Mouse (Mus musculus): ENCODE data around the gene Polr1c.
A peak's percentile ranks its signal among the peaks of the same experiment; 100 is the strongest.

Gene Polr1c

DNA sequence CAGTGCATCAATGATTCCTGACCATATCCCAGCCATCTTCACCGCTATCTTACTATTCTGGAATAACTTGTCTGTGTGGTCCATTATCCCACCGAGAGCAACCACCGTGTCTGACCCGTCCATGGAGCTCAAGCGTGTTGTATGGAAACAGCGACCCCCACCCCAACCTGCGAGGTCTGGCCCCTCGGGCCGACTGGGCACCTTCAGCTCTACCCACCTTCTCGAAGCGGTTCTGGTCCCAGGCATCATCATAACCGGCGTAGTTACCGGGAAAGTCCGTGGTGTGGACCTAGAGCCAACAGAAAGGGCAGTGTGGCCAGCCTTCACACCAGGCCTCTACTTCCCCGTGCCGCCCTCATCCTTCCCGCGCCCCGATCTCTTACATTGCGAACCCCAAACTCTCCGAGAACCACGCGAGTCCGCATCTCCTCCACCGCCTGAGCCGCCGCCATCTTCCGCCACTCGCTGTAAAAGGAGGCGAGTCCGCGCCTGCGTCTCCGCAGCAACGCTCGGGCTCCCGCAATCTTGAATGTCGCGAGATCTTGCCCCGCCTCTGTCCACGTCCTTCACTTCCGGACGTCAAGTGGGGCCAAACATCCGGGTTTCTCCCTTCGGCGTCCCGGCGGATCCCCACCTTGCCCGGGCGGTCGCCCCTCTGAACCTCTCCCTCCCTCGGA is at the start of gene Polr1c, which contains the start of gene Yipf3:
Gene Polr1c (minus strand): TSS at position 543 of the 677 bp plus-strand sequence.
Gene Yipf3 (plus strand): TSS at position 569 of the 677 bp plus-strand sequence.
- peak; percentile 94 to 95 for DNase-seq (ENCODE audit: low spot score in 2 of 2)

DNA sequence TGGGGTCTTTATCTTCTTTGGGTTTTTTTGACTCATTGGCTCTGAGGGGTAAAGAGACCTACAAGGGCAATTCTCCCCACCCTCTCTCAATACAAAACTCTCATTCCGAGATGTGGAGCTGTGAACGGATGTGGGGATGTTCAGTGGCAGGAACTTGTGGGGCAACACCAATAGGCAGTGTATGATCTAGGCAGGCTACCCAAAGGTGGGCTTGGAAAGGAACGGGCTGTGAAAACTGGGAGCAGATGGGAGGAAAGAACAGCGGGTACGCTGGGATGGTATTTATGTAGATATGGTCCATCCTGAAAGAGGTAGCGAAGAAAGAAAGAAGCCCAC is 49.1 kb upstream of the Polr1c start:
- DNase-seq (ENCODE audit: low spot score in 2 of 2): no peak

DNA sequence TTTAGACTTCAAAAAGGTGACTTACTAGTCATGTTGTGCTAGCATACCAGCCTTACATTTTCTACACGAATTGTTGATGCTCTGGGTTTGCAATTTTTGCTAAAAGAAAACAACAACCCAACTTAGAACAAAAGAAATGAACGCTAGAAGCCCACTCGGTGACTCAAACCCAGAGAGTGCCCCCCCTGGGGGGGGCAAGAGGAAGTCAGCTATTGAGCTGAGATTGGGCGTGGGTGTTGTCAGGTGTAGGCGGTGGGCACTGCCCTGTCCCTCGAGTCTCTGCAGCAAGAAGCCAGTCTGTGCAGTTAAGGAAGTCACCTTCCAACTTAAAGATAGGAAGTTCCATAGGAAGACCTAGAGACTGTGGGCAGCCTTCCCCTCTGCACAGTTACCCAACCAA is 48.7 kb upstream of the Polr1c start:
- no peak for DNase-seq (ENCODE audit: low spot score in 2 of 2)

DNA sequence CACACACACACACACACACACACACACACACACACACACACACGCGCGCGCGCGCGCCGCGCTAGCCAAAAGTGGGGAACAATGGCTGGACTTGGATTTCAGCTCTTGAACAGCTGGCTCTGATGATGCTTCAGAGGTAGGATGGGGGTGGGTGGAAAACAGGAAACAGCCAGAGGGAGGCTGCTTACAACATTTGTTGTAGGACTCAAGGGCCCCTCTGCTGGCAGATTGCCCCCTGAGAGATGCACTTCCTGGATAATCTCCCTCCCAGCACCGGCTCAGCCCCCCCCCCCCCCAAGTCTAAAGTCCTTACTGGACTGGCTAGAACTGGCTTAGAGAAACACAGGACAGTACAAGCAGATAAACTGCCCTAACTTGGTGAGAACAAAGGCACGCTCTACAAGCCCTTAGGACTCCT is 39.8 kb upstream of the Polr1c start:
- no peak for DNase-seq (ENCODE audit: low spot score in 2 of 2)

DNA sequence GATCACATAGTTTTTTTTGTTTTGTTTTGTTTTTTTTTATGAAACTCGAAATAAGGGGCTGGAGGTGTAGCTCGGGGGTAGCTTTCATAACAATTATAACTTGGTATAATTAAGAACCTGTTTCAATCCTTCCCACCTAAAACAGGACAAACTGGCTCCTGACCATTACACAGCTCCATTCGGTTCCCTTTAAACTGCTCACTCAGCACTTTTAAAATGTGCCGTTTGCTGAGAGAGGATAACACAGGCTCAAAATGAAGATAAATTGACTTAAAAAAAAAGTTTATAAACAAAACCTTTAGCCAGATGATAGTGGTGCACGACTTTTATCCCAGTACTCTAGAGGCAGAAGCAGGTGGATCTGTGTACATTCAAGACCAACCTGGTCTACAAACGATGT is 37.6 kb upstream of the Polr1c start:
- no peak for DNase-seq (ENCODE audit: low spot score in 2 of 2)

DNA sequence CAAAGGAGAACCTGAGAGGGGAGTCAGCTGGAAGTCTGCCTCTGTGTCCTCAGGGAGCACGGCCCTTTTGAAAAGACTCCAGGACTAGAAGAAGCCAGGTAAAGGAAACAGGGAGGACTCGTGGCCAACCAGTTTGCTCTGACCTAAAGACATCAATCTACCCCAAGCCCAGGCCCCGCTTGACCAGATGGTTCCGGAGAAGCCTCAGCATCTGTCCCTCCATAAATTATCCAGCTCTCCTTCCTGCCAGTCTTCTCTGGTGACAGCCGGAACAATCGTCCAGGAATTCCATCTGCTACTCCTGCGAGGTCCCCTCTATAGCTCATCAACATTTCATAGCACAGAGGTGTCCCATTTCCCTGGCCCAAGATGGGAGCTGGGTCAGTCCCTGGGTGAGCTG is 36.8 kb upstream of the Polr1c start:
- no peak for DNase-seq (ENCODE audit: low spot score in 2 of 2)

DNA sequence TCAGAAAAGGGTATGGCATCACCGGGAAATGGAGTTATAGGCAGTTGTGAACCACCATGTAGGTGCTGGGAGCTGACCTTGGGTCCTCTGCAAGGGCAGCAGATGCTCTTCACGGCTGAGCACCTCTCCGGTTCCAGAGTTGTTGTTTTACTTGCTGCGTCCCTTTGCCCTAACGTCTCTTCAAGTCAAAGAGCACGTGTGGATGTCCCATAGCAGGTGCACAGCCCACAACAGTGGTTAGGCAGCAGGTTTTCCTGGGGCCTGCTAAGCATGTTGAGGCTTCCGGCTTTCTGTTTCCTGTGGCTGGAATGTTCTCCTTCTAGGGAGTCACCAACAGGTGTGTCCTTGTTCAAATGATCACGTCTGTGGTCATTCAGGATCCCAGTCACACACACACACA is 36.1 kb upstream of the Polr1c start:
- DNase-seq (ENCODE audit: low spot score in 2 of 2): no peak

DNA sequence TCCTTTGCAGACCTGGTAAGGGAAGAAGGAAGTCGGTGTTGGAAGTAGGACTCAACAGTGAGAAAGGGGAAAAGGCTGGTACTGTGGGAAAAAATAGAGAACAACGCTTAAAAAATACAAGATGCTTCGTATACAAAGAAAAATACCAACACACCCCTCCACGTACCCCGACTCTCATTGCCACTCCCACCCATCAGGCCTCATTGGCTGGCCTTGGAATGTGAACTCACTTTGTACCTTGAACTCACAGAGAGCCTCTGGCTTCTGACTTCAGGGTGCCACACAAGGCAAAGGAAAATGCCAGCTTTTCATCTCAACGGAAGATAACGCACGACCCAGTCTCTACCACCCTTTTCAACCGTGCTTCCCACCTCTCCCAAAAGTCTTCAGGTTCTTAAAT is 35.3 kb upstream of the Polr1c start:
- DNase-seq (ENCODE audit: low spot score in 2 of 2): no peak

DNA sequence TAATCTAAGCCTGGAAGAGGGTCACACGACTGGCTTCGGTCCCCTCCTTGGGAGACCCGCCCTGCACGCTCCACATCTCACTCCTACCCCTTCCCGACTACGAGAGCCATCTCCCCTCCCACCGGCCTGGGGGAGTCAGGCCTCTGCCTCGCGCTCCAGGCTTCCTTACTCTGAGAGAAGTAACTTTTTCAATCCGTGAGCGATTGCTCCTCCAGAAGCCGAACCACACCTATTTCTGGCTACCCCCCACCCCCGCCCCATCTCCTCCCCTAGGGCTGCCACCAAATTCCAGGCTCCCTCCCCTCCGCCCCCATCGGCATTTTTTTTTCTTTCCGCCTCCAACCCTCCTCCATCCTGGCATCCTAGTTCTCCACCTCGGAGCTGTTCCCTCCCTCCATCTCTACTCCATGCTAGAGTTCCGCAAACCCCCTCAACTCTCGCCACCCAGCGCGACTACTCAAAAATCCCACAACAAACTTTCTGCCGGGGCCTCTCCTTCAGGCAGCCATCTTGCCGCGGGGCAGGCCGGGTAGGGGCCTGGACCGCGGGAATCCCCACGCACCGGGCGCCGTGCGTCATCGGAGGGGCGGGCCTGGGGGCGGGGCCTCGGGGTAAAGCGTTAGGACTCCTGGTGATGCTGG is 34.7 kb upstream of the Polr1c start, which contains the start of gene Tjap1:
Gene Tjap1 (minus strand): TSS at position 544 of the 641 bp plus-strand sequence.
- peak; percentile 73 to 80 for DNase-seq (ENCODE audit: low spot score in 2 of 2)

DNA sequence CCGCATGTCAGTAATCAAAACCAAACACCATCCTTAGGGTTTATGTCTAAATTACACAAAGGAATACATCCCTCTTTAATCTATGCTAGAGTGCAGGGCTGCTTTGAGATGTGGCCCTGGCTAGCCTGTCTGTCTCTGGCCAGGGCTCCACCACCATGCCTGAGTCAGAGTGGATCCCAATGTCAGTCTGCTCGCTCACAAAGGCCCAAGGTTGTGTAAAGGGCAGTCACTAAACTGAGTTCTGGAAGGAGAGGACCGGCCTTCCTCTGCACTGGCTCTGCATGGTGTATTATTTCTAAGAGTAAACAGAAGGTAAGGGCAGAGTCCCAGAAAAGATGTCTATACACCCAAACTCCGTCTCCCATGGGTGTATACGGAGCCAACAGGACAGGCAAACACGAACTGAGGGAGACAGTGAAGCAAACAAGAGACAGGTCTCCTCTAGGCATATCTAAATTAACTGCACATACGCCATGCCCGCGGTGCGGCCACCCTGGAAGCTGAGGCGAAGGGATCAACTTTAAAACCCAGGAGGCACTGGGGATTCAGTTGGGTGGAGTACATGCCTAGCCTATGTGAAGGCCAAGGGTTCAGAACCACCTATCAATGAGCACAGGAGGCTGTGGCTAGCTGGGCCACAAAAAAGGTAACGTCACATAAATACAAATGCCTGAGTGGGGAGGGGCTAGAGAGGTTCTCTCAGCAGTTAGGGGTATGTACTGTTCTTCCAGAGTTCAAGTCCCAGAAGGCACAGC is 30.3 kb upstream of the Polr1c start:
- DNase-seq (ENCODE audit: low spot score in 2 of 2): no peak

DNA sequence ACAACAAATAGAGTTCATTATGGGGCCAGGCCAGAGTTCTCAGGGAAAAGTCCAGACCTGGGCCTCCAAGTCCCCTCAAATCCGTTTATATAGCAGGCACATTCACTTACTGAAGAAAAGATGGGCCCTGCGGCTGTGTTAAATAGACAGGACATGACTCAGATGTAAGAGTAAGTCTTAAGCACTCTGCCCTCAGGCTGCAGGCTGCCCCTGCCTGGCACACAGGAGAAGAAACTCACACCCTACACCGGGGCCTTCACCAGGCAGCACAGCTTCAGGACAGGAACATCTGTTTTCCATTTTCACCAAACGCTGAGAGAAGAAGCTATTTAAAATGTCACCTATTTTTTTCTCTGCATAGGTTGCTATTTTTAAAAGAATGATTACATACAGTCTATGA is 29.7 kb upstream of the Polr1c start:
- DNase-seq (ENCODE audit: low spot score in 2 of 2): no peak

DNA sequence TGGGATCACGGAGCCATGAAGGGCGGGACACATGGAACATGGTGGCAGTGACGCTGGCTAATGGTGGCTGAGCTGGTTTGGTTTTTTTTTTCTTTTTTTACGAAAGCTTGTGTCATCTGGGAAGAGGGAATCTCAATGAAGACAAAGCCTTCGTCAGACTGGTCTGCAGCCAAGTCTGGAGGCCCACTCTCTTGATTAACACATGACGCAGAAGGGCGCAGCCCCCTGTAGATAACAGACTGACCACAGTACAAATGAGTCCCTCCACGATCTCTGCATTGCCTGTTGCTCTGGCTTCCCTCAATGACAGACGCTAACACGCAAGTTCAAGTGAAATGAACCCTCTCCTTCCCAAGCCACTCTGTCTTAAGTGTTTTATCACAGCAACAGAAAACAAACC is 27.7 kb upstream of the Polr1c start:
- DNase-seq (ENCODE audit: low spot score in 2 of 2): no peak

DNA sequence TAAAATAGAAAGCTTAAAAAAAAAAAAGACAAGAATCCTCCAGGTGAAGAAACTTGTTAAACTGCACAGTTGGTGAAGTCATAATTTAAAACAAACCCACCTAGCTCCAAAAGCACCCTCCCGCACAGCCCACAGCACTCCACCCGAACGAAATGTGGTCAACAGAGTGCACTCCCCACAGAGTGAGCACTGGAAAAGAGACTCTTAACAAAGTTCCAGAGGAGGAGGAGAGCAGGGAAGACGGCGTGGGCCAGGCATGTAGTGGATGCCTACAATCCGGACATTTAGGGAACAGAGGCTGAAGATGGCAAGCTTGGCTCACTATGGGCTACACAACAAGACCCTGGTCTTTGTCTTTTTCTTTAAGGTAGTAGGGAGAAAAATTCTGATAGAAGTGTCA is 27.2 kb upstream of the Polr1c start:
- DNase-seq (ENCODE audit: low spot score in 2 of 2): no peak

DNA sequence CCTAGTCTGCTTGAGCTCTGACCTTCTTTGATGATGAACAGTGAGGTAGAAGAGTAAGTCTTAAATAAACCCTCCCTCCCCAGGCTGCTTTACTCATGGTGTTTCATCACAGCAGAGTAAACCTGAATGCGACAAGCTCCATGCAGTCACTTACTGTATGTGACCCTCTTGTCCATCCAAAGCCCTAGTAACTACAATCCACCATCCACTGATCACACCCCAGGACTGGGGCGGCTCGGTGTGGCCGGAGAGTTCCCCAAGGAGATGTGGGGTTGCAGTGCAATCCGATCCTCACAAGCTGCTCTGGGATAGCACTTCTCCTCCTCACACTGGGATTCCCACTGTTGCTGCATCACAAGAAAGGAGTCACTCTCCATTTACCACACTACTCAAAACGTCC is 26.6 kb upstream of the Polr1c start:
- DNase-seq (ENCODE audit: low spot score in 2 of 2): no peak

DNA sequence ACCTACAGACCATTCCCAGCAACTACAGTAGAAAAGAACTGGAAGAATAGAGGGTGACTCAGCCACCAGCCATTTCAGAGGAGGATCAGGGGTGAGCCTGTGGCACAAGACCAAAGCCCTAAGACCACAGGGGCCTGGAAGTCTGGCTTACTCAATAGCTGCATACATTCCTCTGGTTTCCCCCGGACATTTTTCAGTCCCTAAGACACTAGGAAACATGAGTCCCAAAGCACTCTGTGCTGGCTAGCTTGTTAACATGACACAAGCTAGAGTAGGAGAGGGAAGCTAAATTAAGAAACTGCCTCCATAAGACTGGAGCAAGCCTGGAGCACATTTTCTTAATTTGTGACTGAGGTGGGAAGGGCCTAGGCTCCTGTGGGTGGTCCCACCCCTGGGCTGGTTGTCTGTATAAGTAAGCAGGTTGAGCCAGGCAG is 26.0 kb upstream of the Polr1c start:
- DNase-seq (ENCODE audit: low spot score in 2 of 2): no peak

DNA sequence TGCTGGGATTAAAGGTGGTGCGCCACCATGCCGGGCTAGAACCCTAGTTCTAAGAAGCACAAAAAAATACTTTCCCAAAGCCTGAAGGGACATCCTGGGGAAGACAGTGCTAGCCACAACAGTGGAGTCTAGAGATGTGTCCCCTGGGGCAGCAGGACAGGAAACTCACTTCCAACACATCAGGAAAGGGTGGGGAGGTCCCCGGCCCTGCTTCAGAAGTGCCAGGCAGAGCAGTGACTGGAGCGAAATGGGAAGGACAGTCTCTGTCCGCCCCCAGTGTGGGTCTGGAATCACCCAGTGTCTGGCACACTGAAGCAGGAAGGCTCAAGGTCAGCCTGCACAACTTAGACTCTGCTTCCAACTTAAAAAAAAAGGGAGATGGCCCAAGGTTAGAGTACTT is 24.8 kb upstream of the Polr1c start:
- no peak for DNase-seq (ENCODE audit: low spot score in 2 of 2)

DNA sequence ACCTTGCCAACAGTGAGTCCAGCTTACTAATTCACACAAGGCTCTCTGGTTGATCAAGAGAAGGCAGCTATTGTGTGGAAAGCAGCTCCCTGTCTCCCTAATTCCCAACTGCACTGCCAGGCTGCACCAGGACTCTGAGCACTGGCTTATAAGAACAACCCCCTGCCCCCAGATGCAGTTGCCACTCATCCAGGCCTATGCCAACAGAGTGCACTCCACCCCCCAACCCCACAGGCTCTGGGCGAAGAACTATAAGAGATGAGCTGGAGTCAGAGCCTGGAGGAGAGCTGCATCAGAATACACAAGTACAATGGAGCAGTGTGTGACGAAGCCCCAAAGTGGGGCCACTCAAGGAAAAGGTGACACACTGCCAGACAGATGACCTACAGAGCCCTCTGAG is 24.2 kb upstream of the Polr1c start:
- DNase-seq (ENCODE audit: low spot score in 2 of 2): no peak

DNA sequence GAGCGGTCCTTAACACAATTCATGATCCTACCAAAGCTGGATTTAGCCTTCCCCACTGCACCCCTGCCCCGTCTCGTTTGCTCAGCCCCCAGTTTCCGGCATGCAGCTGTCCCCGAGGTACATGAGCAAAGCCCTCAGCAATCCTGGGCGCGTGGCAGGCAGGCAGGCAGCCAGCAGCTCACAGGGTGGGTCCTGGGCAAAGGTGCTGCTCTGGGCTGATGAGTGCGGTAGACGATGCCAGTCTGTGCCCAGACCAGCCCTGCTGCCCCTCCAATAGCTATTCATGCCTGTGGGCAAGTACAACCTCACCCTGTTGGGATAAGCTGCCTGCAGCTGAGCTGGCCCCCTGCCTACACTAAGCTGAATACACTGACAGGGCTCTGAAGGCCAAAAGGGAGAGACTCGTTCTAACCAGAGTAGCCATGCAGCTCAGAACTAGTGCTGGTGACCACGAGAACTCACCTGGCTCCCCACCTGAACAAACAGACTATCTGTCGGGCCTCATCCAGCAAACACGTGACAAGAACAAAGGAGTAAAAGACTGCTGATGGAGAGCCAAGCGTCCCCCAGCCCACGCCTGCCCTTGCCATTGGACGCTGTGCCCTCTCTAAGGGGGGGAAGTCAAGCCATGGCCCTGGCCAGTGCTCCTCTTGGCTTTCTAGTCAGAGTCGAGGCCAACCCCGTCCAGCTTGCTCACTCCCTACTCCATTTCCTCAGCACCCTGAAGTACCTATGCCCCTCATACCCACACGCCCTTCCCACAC is 22.1 kb upstream of the Polr1c start:
- DNase-seq (ENCODE audit: low spot score in 2 of 2): no peak

DNA sequence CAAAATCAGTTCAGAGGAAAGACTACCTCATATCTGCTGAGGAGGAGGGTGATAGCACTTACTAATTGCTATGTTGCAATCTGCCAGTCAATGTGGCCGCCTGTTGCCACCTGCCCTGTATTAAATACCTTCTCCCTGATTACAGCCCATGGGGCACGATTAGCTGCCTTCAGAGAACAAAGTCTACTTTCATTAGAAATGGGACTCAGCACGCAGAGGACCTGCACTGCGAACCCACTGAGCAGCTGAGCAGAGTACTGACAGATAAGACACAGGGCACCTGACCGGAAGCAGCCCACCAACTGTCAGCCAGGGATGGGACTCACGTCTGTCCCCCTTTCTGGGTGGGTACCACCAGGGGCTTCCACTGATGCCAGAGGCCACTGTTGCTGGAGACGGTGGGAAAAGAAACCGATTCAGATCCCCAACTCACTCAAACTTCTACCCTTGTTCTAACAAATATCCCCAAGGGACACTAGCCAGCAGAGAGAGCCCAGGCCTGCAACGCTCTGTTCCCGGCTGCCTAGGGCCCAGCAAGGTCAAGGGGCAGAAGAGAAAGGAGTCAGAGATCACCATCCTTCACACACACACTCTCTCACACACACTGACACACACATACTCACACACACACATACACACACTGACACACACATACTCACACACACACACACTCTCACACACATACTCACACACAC is 20.3 kb upstream of the Polr1c start:
- DNase-seq (ENCODE audit: low spot score in 2 of 2): no peak

DNA sequence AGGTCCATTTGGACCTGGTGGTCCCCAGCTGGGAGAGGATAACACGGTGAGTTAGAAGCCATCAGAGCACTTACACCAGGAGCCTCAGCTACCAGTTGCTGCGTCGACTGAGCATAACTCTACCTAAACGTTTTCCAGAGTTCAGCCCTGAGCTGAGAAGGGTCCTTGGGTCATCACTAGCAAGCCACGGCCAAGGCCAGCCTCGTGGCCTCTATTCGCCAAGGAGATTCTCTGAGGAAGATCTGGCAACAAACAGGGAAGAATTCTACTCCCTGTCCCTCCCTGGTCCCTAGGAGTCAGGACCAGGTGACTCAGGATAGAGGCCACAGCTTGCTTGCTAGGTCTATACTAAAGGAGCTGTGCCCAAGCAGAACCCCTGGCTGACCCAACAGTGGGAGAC is 19.7 kb upstream of the Polr1c start:
- no peak for DNase-seq (ENCODE audit: low spot score in 2 of 2)

DNA sequence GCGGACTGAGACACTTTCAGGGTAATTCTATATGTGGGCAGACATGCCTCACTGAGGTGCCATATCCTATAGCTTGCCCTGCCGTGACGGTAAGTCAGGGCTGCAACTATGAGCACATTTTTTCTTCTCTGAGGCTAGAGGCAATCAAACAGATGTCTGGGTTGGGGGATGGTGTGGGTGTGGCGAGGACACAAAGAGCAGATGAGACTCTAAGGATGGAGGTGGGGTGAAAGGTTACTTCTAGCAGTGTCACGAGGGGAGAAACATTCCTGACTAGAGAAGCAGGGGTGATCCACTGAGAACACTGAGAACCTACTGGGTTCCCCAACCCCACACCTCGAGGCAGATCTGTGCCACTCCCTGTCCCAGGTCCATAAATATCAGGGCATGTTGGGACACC is 19.1 kb upstream of the Polr1c start:
- no peak for DNase-seq (ENCODE audit: low spot score in 2 of 2)

Measured in spleen, postnatal 36 days (tissue).